Mouse (Mus musculus): ENCODE measurements around the gene Nav1. TPM values are rescaled to one million over a fixed set of nuclear protein-coding genes. Genes with fewer than 3 reads are reported as not detected.

Gene Nav1
- total and polyA plus RNA-seq, 2 experiments: 0.83 to 1.8 TPM

GRCm38 (mm10) chr1:135548750-135549149 lies 58.3 kb downstream of the Nav1 start:
- Histone ChIP-seq H3K27me3 (ENCODE audit: control insufficient read depth, insufficient read depth, low read length) (no peaks in the 10 kb centered on the region), H3K9ac (ENCODE audit: low read depth, low read length) (no peak overlapping the region), H3K79me2 (ENCODE audit: control insufficient read depth, insufficient read depth, low read length) (no peaks in the 10 kb centered on the region), H3K36me3 (ENCODE audit: control insufficient read depth, insufficient read depth, low read length) (no peaks in the 10 kb centered on the region), H3K27ac (replicated peaks; ENCODE audit: insufficient read depth, low read depth, low read length) (no peak overlapping the region), H3K4me3 (ENCODE audit: insufficient read depth, low read depth, low read length) (no peak overlapping the region), H3K4me1 (ENCODE audit: control insufficient read depth, insufficient read depth, low read length) (no peaks in the 10 kb centered on the region)
- WGBS: 68% methylated on average over 9 of the region's 9 CpGs
- DNase-seq (ENCODE audit: extremely low read depth, low read depth, low spot score): no peak
- TF ChIP-seq POLR2A (IDR thresholded peaks at IDR 0.05; ENCODE audit: extremely low read depth, insufficient read depth, low read length) (no peak), CTCF (IDR thresholded peaks at IDR 0.05; ENCODE audit: low read depth, low read length) (no peak)

GRCm38 (mm10) chr1:135546099-135546498 lies 61.0 kb downstream of the Nav1 start:
- no peak overlapping the region for H3K9ac ChIP-seq (ENCODE audit: low read depth, low read length)
- 74% methylated on average over 5 of the region's 5 CpGs for WGBS
- no peak overlapping the region for H3K27ac ChIP-seq (replicated peaks; ENCODE audit: insufficient read depth, low read depth, low read length)
- H3K27me3 ChIP-seq (ENCODE audit: control insufficient read depth, insufficient read depth, low read length): no peaks in the 10 kb centered on the region
- no peaks in the 10 kb centered on the region for H3K4me1 ChIP-seq (ENCODE audit: control insufficient read depth, insufficient read depth, low read length)
- TF ChIP-seq CTCF (IDR thresholded peaks at IDR 0.05; ENCODE audit: low read depth, low read length) (no peak), POLR2A (IDR thresholded peaks at IDR 0.05; ENCODE audit: extremely low read depth, insufficient read depth, low read length) (no peak)
- H3K4me3 ChIP-seq (ENCODE audit: insufficient read depth, low read depth, low read length): no peak overlapping the region
- no peak for DNase-seq (ENCODE audit: extremely low read depth, low read depth, low spot score)
- H3K79me2 ChIP-seq (ENCODE audit: control insufficient read depth, insufficient read depth, low read length): no peaks in the 10 kb centered on the region
- no peaks in the 10 kb centered on the region for H3K36me3 ChIP-seq (ENCODE audit: control insufficient read depth, insufficient read depth, low read length)

GRCm38 (mm10) chr1:135544504-135545146 lies 62.5 kb downstream of the Nav1 start:
- 40% methylated on average over 16 of the region's 16 CpGs for WGBS
- Histone ChIP-seq H3K4me3 (ENCODE audit: insufficient read depth, low read depth, low read length) (no peak overlapping the region), H3K27me3 (ENCODE audit: control insufficient read depth, insufficient read depth, low read length) (no peaks in the 10 kb centered on the region), H3K27ac (replicated peaks; ENCODE audit: insufficient read depth, low read depth, low read length) (no peak overlapping the region), H3K4me1 (ENCODE audit: control insufficient read depth, insufficient read depth, low read length) (no peaks in the 10 kb centered on the region), H3K9ac (ENCODE audit: low read depth, low read length) (no peak overlapping the region), H3K36me3 (ENCODE audit: control insufficient read depth, insufficient read depth, low read length) (no peaks in the 10 kb centered on the region), H3K79me2 (ENCODE audit: control insufficient read depth, insufficient read depth, low read length) (no peaks in the 10 kb centered on the region)
- TF ChIP-seq POLR2A (IDR thresholded peaks at IDR 0.05; ENCODE audit: extremely low read depth, insufficient read depth, low read length) (no peak), CTCF (IDR thresholded peaks at IDR 0.05; ENCODE audit: low read depth, low read length) (peak; percentile 90)
- DNase-seq (ENCODE audit: extremely low read depth, low read depth, low spot score): peak; percentile 62

- TF ChIP-seq POLR2A (IDR thresholded peaks at IDR 0.05; ENCODE audit: extremely low read depth, insufficient read depth, low read length): no peak
- no peak for TF ChIP-seq CTCF (IDR thresholded peaks at IDR 0.05; ENCODE audit: low read depth, low read length)
- no peaks in the 10 kb centered on the region for H3K27me3 ChIP-seq (ENCODE audit: control insufficient read depth, insufficient read depth, low read length)
- H3K4me1 ChIP-seq (ENCODE audit: control insufficient read depth, insufficient read depth, low read length): no peaks in the 10 kb centered on the region
- H3K27ac ChIP-seq (replicated peaks; ENCODE audit: insufficient read depth, low read depth, low read length): no peak overlapping the region
- no peak overlapping the region for H3K4me3 ChIP-seq (ENCODE audit: insufficient read depth, low read depth, low read length)
- WGBS: 54% methylated on average over 12 of the region's 12 CpGs
- H3K79me2 ChIP-seq (ENCODE audit: control insufficient read depth, insufficient read depth, low read length): no peaks in the 10 kb centered on the region
- no peaks in the 10 kb centered on the region for H3K36me3 ChIP-seq (ENCODE audit: control insufficient read depth, insufficient read depth, low read length)
- no peak overlapping the region for H3K9ac ChIP-seq (ENCODE audit: low read depth, low read length)
- no peak for DNase-seq (ENCODE audit: extremely low read depth, low read depth, low spot score)
These were observed 64.0 kb downstream of the Nav1 start for GRCm38 (mm10) chr1:135542841-135543810.

GRCm38 (mm10) chr1:135542080-135542479 lies 65.0 kb downstream of the Nav1 start:
- Histone ChIP-seq H3K4me3 (ENCODE audit: insufficient read depth, low read depth, low read length) (no peak overlapping the region), H3K27ac (replicated peaks; ENCODE audit: insufficient read depth, low read depth, low read length) (no peak overlapping the region), H3K79me2 (ENCODE audit: control insufficient read depth, insufficient read depth, low read length) (no peaks in the 10 kb centered on the region), H3K27me3 (ENCODE audit: control insufficient read depth, insufficient read depth, low read length) (no peaks in the 10 kb centered on the region), H3K4me1 (ENCODE audit: control insufficient read depth, insufficient read depth, low read length) (no peaks in the 10 kb centered on the region), H3K36me3 (ENCODE audit: control insufficient read depth, insufficient read depth, low read length) (no peaks in the 10 kb centered on the region), H3K9ac (ENCODE audit: low read depth, low read length) (no peak overlapping the region)
- TF ChIP-seq CTCF (IDR thresholded peaks at IDR 0.05; ENCODE audit: low read depth, low read length) (no peak), POLR2A (IDR thresholded peaks at IDR 0.05; ENCODE audit: extremely low read depth, insufficient read depth, low read length) (no peak)
- WGBS: 95% methylated on average over 9 of the region's 9 CpGs
- no peak for DNase-seq (ENCODE audit: extremely low read depth, low read depth, low spot score)

Data from liver, adult 2 months (tissue).